Mouse (Mus musculus) E14TG2a.4 (cell line): ENCODE measurements around the gene Tbc1d16.

Source experiments
- H3K27me3 ChIP-seq: 2 replicates; pipeline ENCODE4 v1.6.1; 2014; ENCODE audit warnings: low read length, control low read depth; ENCODE audit not compliant: insufficient read depth
- H3K36me3 ChIP-seq: 2 replicates; pipeline ENCODE4 v1.6.1; 2014; ENCODE audit warnings: low read length, control low read depth; ENCODE audit not compliant: insufficient read depth
- H3K4me1 ChIP-seq: replicated peaks from 2 replicates; pipeline ENCODE4 v1.6.1; 2014; ENCODE audit warnings: low read depth, low read length, control low read depth
- H3K4me3 ChIP-seq: replicated peaks from 2 replicates; pipeline ENCODE4 v1.5.1; 2014; ENCODE audit warnings: mild to moderate bottlenecking, low read length
- H3K9me3 ChIP-seq: 2 replicates; pipeline ENCODE4 v1.6.1; 2014; ENCODE audit warnings: low read length, control low read depth
- CTCF ChIP-seq: conservative IDR thresholded peaks from 2 replicates; pipeline ENCODE4 v1.5.1; 2014; ENCODE audit warnings: low read length
- NANOG ChIP-seq: IDR thresholded peaks from 2 replicates; pipeline ENCODE4 v1.6.1; 2014; ENCODE audit warnings: borderline replicate concordance, low read length, mixed read lengths
- POU5F1 ChIP-seq: IDR thresholded peaks from 2 replicates; pipeline ENCODE4 v1.6.1; 2014; ENCODE audit warnings: low read length, borderline replicate concordance

Gene Tbc1d16

DNA sequence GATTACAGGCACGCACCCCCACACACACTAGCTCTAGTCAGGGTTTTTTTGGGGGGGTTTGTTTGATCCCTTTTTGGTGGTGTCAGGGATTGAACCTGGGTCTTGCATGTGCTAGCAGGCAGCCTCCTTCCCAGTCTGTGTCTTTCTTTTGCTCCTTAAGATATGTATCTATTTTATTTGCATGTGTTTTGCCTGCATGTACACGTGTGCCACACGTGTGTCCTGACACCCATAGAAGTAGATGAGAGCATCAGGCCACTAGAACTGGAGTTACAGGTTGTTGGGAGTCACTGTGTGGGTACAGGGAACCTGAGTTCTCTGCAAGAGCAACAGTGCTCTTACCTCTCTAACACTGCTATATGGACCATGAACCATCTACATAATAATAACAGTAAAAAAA is 39.0 kb downstream of the Tbc1d16 start:
- H3K9me3 ChIP-seq, result no peaks in the 10 kb centered on the region

DNA sequence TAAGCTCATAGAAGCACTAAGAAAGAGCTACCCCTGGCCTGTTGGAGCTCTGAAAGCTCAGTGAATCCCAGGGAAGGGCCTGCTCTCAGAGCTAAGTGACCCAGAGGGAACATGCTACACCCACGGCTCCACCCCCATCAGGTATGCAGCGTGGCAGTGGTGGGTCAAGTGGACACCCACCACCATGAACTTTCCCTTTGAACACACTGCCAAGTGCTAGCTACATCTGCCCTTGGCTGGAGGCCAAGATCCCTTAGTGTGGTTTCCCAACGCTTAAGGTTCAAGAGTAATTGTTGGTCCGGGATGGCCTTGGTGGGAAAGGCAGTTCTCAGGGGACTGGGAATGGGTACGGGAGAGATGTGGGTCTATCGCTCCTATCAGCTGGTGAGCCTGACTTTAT is 39.9 kb downstream of the Tbc1d16 start:
- H3K4me1 ChIP-seq, result peaks cover 72% of the 10 kb centered on the region
- H3K27me3 ChIP-seq, result peaks cover 8% of the 10 kb centered on the region
- H3K9me3 ChIP-seq, result no peaks in the 10 kb centered on the region
- no peaks in the 10 kb centered on the region for H3K36me3 ChIP-seq
- TF ChIP-seq CTCF, result no peak
- TF ChIP-seq NANOG, result no peak
- TF ChIP-seq POU5F1, result no peak
- H3K4me3 ChIP-seq, result no peak overlapping the region

More for the DNA sequence above, 39.0 kb downstream of the Tbc1d16 start:
- Histone ChIP-seq H3K27me3 (peaks cover 13% of the 10 kb centered on the region), H3K36me3 (no peaks in the 10 kb centered on the region), H3K4me1 (peaks cover 62% of the 10 kb centered on the region), H3K4me3 (no peak overlapping the region)
- no peak for TF ChIP-seq CTCF
- no peak for TF ChIP-seq POU5F1
- no peak for TF ChIP-seq NANOG

DNA sequence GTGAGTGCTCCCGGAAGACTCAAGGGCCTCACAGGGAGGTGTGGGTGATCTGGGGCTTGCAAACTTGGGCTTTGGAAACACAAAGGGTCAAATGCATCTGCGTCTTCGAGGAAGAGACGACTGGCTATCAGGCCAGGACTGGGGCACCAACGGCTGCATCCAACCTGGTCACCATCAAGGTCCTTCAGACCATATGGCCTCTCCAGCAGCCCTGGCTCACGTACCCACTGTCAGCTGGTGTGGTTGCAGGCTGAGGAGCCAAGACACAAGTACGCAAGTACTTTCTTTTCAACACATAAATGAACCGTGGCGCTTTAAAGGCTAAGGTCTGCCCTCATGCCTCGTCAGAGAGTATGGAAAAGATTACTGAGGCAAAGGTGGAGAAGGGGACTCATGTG is 40.5 kb downstream of the Tbc1d16 start:
- no peak overlapping the region for H3K4me3 ChIP-seq
- no peaks in the 10 kb centered on the region for H3K9me3 ChIP-seq
- H3K4me1 ChIP-seq, result peaks cover 76% of the 10 kb centered on the region
- TF ChIP-seq CTCF, result no peak
- TF ChIP-seq NANOG, result no peak
- TF ChIP-seq POU5F1, result no peak
- H3K27me3 ChIP-seq, result peaks cover 8% of the 10 kb centered on the region
- H3K36me3 ChIP-seq, result no peaks in the 10 kb centered on the region

GRCm38 (mm10) chr11:119186989-119187799 is 41.1 kb downstream of the Tbc1d16 start:
- Histone ChIP-seq H3K4me3 (no peak overlapping the region), H3K27me3 (peaks cover 8% of the 10 kb centered on the region), H3K4me1 (peaks cover 73% of the 10 kb centered on the region), H3K9me3 (no peaks in the 10 kb centered on the region), H3K36me3 (no peaks in the 10 kb centered on the region)
- peak; percentile 80 for TF ChIP-seq CTCF
- no peak for TF ChIP-seq POU5F1

DNA sequence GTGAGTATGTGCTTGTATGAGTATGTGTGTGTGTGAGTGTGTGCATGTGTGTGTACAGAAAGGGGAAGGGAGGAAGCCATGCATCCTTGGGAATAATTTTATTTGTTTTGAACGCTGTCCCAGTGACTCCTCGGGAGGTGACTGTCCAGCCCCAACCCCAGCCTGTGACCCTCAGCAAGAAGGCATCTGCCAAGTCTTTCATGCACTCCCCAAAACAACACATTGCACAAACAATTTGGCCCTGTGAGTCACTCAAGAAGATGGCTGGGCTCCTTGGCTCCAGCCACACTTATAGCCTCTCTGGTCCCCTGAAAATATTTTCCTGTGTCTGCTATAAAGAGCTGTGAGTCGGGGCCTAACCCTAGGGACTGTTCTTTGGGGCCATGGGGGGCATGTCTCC is 41.9 kb downstream of the Tbc1d16 start:
- TF ChIP-seq CTCF (no peak), POU5F1 (no peak), NANOG (no peak)
- Histone ChIP-seq H3K9me3 (no peaks in the 10 kb centered on the region), H3K4me1 (peaks cover 72% of the 10 kb centered on the region), H3K27me3 (peaks cover 2% of the 10 kb centered on the region; the same call in 1 of the 2 replicates), H3K4me3 (no peak overlapping the region), H3K36me3 (no peaks in the 10 kb centered on the region)

- H3K9me3 ChIP-seq, result no peaks in the 10 kb centered on the region
- H3K27me3 ChIP-seq, result no peaks in the 10 kb centered on the region; the same call in 1 of the 2 replicates
- peaks cover 64% of the 10 kb centered on the region for H3K4me1 ChIP-seq
- TF ChIP-seq CTCF (no peak), POU5F1 (no peak), NANOG (no peak)
- no peak overlapping the region for H3K4me3 ChIP-seq
- no peaks in the 10 kb centered on the region for H3K36me3 ChIP-seq
These were observed 44.5 kb downstream of the Tbc1d16 start for GRCm38 (mm10) chr11:119183684-119184310.

- Histone ChIP-seq H3K36me3 (no peaks in the 10 kb centered on the region), H3K9me3 (no peaks in the 10 kb centered on the region), H3K4me3 (no peak overlapping the region), H3K4me1 (peaks cover 50% of the 10 kb centered on the region), H3K27me3 (no peaks in the 10 kb centered on the region)
- TF ChIP-seq CTCF, result no peak
- no peak for TF ChIP-seq POU5F1
- TF ChIP-seq NANOG, result no peak
These were observed 46.4 kb downstream of the Tbc1d16 start for GRCm38 (mm10) chr11:119181861-119182395.

GRCm38 (mm10) chr11:119180824-119181582 is 47.3 kb downstream of the Tbc1d16 start:
- Histone ChIP-seq H3K27me3 (no peaks in the 10 kb centered on the region), H3K36me3 (no peaks in the 10 kb centered on the region), H3K4me3 (no peak overlapping the region), H3K9me3 (no peaks in the 10 kb centered on the region), H3K4me1 (peaks cover 46% of the 10 kb centered on the region)
- TF ChIP-seq POU5F1 (no peak), NANOG (no peak), CTCF (no peak)
